Mouse (Mus musculus): ENCODE measurements around the gene Cep112.

GRCm38 (mm10) chr11:108821771-108822170, 396.8 kb downstream of the Cep112 start:
- TF ChIP-seq CTCF (conservative IDR thresholded peaks at IDR 0.05; ENCODE audit: low read length) (no peak), POU5F1 (IDR thresholded peaks at IDR 0.05; ENCODE audit: borderline replicate concordance, low read length) (no peak), NANOG (IDR thresholded peaks at IDR 0.05; ENCODE audit: borderline replicate concordance, low read length) (no peak)

Measured in E14TG2a.4 (cell line).